Mouse (Mus musculus): ENCODE measurements around the gene Nub1. TPM values are rescaled to one million over a fixed set of nuclear protein-coding genes. Genes with fewer than 3 reads are reported as not detected.
A peak's percentile ranks its signal among the peaks of the same experiment; 100 is the strongest.

Gene Nub1
- polyA plus RNA-seq, 2 experiments, result 10.5 to 10.8 TPM

- Histone ChIP-seq H3K27ac (no peak overlapping the region), H3K4me3 (ENCODE audit: insufficient read depth in 1 of 2, low read depth in 2 of 2, low read length in 2 of 2) (no peak overlapping the region), H3K4me2 (ENCODE audit: low read depth) (no peak overlapping the region), H3K27me3 (ENCODE audit: control insufficient read depth, insufficient read depth, low read length) (no peaks in the 10 kb centered on the region), H3K9ac (replicated peaks) (no peak overlapping the region), H3K36me3 (replicated peaks; ENCODE audit: control insufficient read depth, insufficient read depth, low read depth) (peaks cover 22% of the 10 kb centered on the region), H3K4me1 (replicated peaks; ENCODE audit: control insufficient read depth in 2 of 2, insufficient read depth in 2 of 2, low read length in 1 of 2) (no peaks in the 10 kb centered on the region), H3K9me3 (ENCODE audit: control insufficient read depth, low read length) (no peaks in the 10 kb centered on the region)
- 69% methylated on average over 3 of the region's 3 CpGs for WGBS (ENCODE audit: insufficient replicate concordance)
- TF ChIP-seq EP300 (IDR thresholded peaks at IDR 0.05; ENCODE audit: low read depth), result no peak
- TF ChIP-seq CTCF (IDR thresholded peaks at IDR 0.05; ENCODE audit: low read depth), result no peak
- no peak for ATAC-seq (ENCODE audit: insufficient read depth)
- DNase-seq (ENCODE audit: low read depth in 3 of 3, low spot score in 3 of 3), result no peak
These were observed 11.4 kb downstream of the Nub1 start for GRCm38 (mm10) chr5:24696704-24697103.

GRCm38 (mm10) chr5:24701271-24701670, 15.9 kb downstream of the Nub1 start:
- 79% methylated on average over 3 of the region's 3 CpGs for WGBS (ENCODE audit: insufficient replicate concordance)
- no peak for DNase-seq (ENCODE audit: low read depth in 3 of 3, low spot score in 3 of 3)

GRCm38 (mm10) chr5:24704615-24705014, 19.3 kb downstream of the Nub1 start:
- no peaks in the 10 kb centered on the region for H3K4me1 ChIP-seq (replicated peaks; ENCODE audit: control insufficient read depth in 2 of 2, insufficient read depth in 2 of 2, low read length in 1 of 2)
- DNase-seq (ENCODE audit: low read depth in 3 of 3, low spot score in 3 of 3) (no peak), ATAC-seq (ENCODE audit: insufficient read depth) (no peak)
- TF ChIP-seq EP300 (IDR thresholded peaks at IDR 0.05; ENCODE audit: low read depth), result no peak
- TF ChIP-seq CTCF (IDR thresholded peaks at IDR 0.05; ENCODE audit: low read depth), result no peak
- 82% methylated on average over 8 of the region's 8 CpGs for WGBS (ENCODE audit: insufficient replicate concordance)
- no peak overlapping the region for H3K4me2 ChIP-seq (ENCODE audit: low read depth)
- no peak overlapping the region for H3K27ac ChIP-seq
- H3K4me3 ChIP-seq (ENCODE audit: insufficient read depth in 1 of 2, low read depth in 2 of 2, low read length in 2 of 2), result no peak overlapping the region
- peaks cover 12% of the 10 kb centered on the region for H3K36me3 ChIP-seq (replicated peaks; ENCODE audit: control insufficient read depth, insufficient read depth, low read depth)
- H3K9ac ChIP-seq (replicated peaks), result no peak overlapping the region
- no peaks in the 10 kb centered on the region for H3K9me3 ChIP-seq (ENCODE audit: control insufficient read depth, low read length)
- H3K27me3 ChIP-seq (ENCODE audit: control insufficient read depth, insufficient read depth, low read length), result no peaks in the 10 kb centered on the region

More at GRCm38 (mm10) chr5:24701271-24701670, 15.9 kb downstream of the Nub1 start:
- Histone ChIP-seq H3K27ac (no peak overlapping the region), H3K9ac (replicated peaks) (no peak overlapping the region), H3K9me3 (ENCODE audit: control insufficient read depth, low read length) (no peaks in the 10 kb centered on the region), H3K4me3 (ENCODE audit: insufficient read depth in 1 of 2, low read depth in 2 of 2, low read length in 2 of 2) (no peak overlapping the region), H3K27me3 (ENCODE audit: control insufficient read depth, insufficient read depth, low read length) (no peaks in the 10 kb centered on the region), H3K4me2 (ENCODE audit: low read depth) (no peak overlapping the region), H3K36me3 (replicated peaks; ENCODE audit: control insufficient read depth, insufficient read depth, low read depth) (peaks cover 16% of the 10 kb centered on the region), H3K4me1 (replicated peaks; ENCODE audit: control insufficient read depth in 2 of 2, insufficient read depth in 2 of 2, low read length in 1 of 2) (no peaks in the 10 kb centered on the region)
- no peak for ATAC-seq (ENCODE audit: insufficient read depth)
- no peak for TF ChIP-seq EP300 (IDR thresholded peaks at IDR 0.05; ENCODE audit: low read depth)
- no peak for TF ChIP-seq CTCF (IDR thresholded peaks at IDR 0.05; ENCODE audit: low read depth)

- Histone ChIP-seq H3K27me3 (ENCODE audit: control insufficient read depth, insufficient read depth, low read length) (no peaks in the 10 kb centered on the region), H3K4me1 (replicated peaks; ENCODE audit: control insufficient read depth in 2 of 2, insufficient read depth in 2 of 2, low read length in 1 of 2) (0 out of 4 replicates have a peak, but pooled peaks cover 0 to 3% of the 10 kb centered on the region in 2 experiments), H3K4me3 (ENCODE audit: insufficient read depth in 1 of 2, low read depth in 2 of 2, low read length in 2 of 2) (no peak overlapping the region), H3K27ac (no peak overlapping the region), H3K36me3 (replicated peaks; ENCODE audit: control insufficient read depth, insufficient read depth, low read depth) (peaks cover 2% of the 10 kb centered on the region; the same call in 1 of the 2 replicates), H3K9ac (replicated peaks) (no peak overlapping the region), H3K9me3 (ENCODE audit: control insufficient read depth, low read length) (no peaks in the 10 kb centered on the region), H3K4me2 (ENCODE audit: low read depth) (no peak overlapping the region)
- DNase-seq (ENCODE audit: low read depth in 3 of 3, low spot score in 3 of 3), result no peak
- no peak for TF ChIP-seq EP300 (IDR thresholded peaks at IDR 0.05; ENCODE audit: low read depth)
- TF ChIP-seq CTCF (IDR thresholded peaks at IDR 0.05; ENCODE audit: low read depth), result no peak
- ATAC-seq (ENCODE audit: insufficient read depth), result peak; percentile 28; the same call in 1 of the 2 replicates
- WGBS (ENCODE audit: insufficient replicate concordance), result 56% methylated on average over 2 of the region's 2 CpGs
These were observed 24.6 kb downstream of the Nub1 start for GRCm38 (mm10) chr5:24709962-24710361.

GRCm38 (mm10) chr5:24711615-24712014, 26.3 kb downstream of the Nub1 start:
- TF ChIP-seq EP300 (IDR thresholded peaks at IDR 0.05; ENCODE audit: low read depth) (no peak), CTCF (IDR thresholded peaks at IDR 0.05; ENCODE audit: low read depth) (peak; percentile 59)
- Histone ChIP-seq H3K4me1 (replicated peaks; ENCODE audit: control insufficient read depth in 2 of 2, insufficient read depth in 2 of 2, low read length in 1 of 2) (peaks cover under 1 to 3% of the 10 kb centered on the region in 2 experiments; a peak in 1 of 4 replicates), H3K4me2 (ENCODE audit: low read depth) (no peak overlapping the region), H3K9me3 (ENCODE audit: control insufficient read depth, low read length) (no peaks in the 10 kb centered on the region), H3K36me3 (replicated peaks; ENCODE audit: control insufficient read depth, insufficient read depth, low read depth) (no peaks in the 10 kb centered on the region; the same call in 1 of the 2 replicates), H3K4me3 (ENCODE audit: insufficient read depth in 1 of 2, low read depth in 2 of 2, low read length in 2 of 2) (no peak overlapping the region), H3K27ac (no peak overlapping the region), H3K27me3 (ENCODE audit: control insufficient read depth, insufficient read depth, low read length) (no peaks in the 10 kb centered on the region), H3K9ac (replicated peaks) (no peak overlapping the region)
- ATAC-seq (ENCODE audit: insufficient read depth) (no peak), DNase-seq (ENCODE audit: low read depth in 3 of 3, low spot score in 3 of 3) (no peak)
- 81% methylated on average over 6 of the region's 6 CpGs for WGBS (ENCODE audit: insufficient replicate concordance)

Data from liver, embryonic 14.5 days (tissue).